Mouse (Mus musculus) liver, embryonic 14.5 days (tissue): ENCODE measurements at regions not wholly inside any gene's neighbourhood (a gene's known extent, or its start where the extent isn't known, plus 50 kb on each side); places are given as distances from the start of the nearest gene placed in this dataset.

Experiments used
- ATAC-seq: fragments of 200-750 bp; cut with Nextera tagmentation; 2 replicates; pipeline ENCODE4 v1.8.0; 2017; ENCODE audit warnings: moderate number of reproducible peaks, mild to moderate bottlenecking, moderate library complexity; ENCODE audit not compliant: insufficient read depth
- DNase-seq, 3 experiments: peaks; one replicate each; pipeline ENCODE4 v3.0.0-alpha.2; 2012 to 2013; ENCODE audit warnings: low read depth in 3 of 3, low spot score in 3 of 3
- H3K27ac ChIP-seq: fragments of 300-500 bp; sonication (generic); 2 replicates; pipeline ENCODE4 v1.5.1; 2014; ENCODE audit warnings: moderate library complexity, mild to moderate bottlenecking, control low read depth, inconsistent platforms
- H3K27me3 ChIP-seq: fragments of 300-500 bp; sonication (generic); 2 replicates; pipeline ENCODE4 v1.6.1; 2014; ENCODE audit warnings: mild to moderate bottlenecking, low read length, moderate library complexity; ENCODE audit not compliant: control insufficient read depth, insufficient read depth
- H3K36me3 ChIP-seq: fragments of 300-500 bp; sonication (generic); replicated peaks from 2 replicates; pipeline ENCODE4 v1.6.1; 2014; ENCODE audit warnings: low read depth; ENCODE audit not compliant: control insufficient read depth, insufficient read depth
- H3K4me1 ChIP-seq, 2 experiments: fragments of 200-500 bp in 1 of 2; fragments of 300-500 bp in 1 of 2; sonication (generic) in 1 of 2; replicated peaks; 2 replicates each; pipeline ENCODE4 v1.6.1; 2012 to 2014; ENCODE audit warnings: antibody characterized with exemption in 1 of 2, inconsistent platforms in 1 of 2, low read length in 1 of 2; ENCODE audit not compliant: control insufficient read depth in 2 of 2, insufficient read depth in 2 of 2
- H3K4me2 ChIP-seq: fragments of 300-500 bp; sonication (generic); 2 replicates; pipeline ENCODE4 v1.6.1; 2014; ENCODE audit warnings: low read depth, mild to moderate bottlenecking, control low read depth, moderate library complexity
- H3K4me3 ChIP-seq, 2 experiments: fragments of 200-500 bp in 1 of 2; fragments of 300-500 bp in 1 of 2; sonication (generic) in 1 of 2; 2 replicates each; pipeline ENCODE4 v1.5.1; 2012 to 2014; ENCODE audit warnings: low read depth in 2 of 2, low read length in 2 of 2, mild to moderate bottlenecking in 2 of 2, control low read depth in 1 of 2, inconsistent platforms in 1 of 2, moderate library complexity in 1 of 2; ENCODE audit not compliant: insufficient read depth in 1 of 2
- H3K9ac ChIP-seq: fragments of 300-500 bp; sonication (generic); replicated peaks from 2 replicates; pipeline ENCODE4 v1.6.1; 2014; ENCODE audit warnings: mild to moderate bottlenecking, control low read depth, moderate library complexity
- H3K9me3 ChIP-seq: fragments of 300-500 bp; sonication (generic); 2 replicates; pipeline ENCODE4 v1.6.1; 2016; ENCODE audit warnings: low read length, mixed read lengths; ENCODE audit not compliant: control insufficient read depth
- CTCF ChIP-seq: IDR thresholded peaks from 2 replicates; pipeline ENCODE4 v1.5.1; 2016; ENCODE audit warnings: antibody characterized with exemption, low read depth, control low read depth
- EP300 ChIP-seq: IDR thresholded peaks from 2 replicates; pipeline ENCODE4 v1.6.1; 2016; ENCODE audit warnings: antibody characterized with exemption, low read depth
- WGBS: fragments of 180-500 bp; shearing (Covaris S2); extraction: QIAGEN DNeasy Blood & Tissue Kit; methylation state at CpG from one replicate; pipeline ENCODE4 v1.1.7; 2014; ENCODE audit not compliant: insufficient replicate concordance; 5-methylcytosine and 5-hydroxymethylcytosine counted together

- DNase-seq (no peak), ATAC-seq (no peak)
- 27% methylated on average over 4 of the region's 4 CpGs for WGBS
- H3K27ac ChIP-seq = no peak overlapping the region
- no peaks in the 10 kb centered on the region for H3K4me1 ChIP-seq
- no peaks in the 10 kb centered on the region for H3K27me3 ChIP-seq
- H3K9me3 ChIP-seq = no peaks in the 10 kb centered on the region
- no peak overlapping the region for H3K4me3 ChIP-seq
- no peaks in the 10 kb centered on the region for H3K36me3 ChIP-seq
- TF ChIP-seq CTCF (no peak), EP300 (no peak)
- no peak overlapping the region for H3K9ac ChIP-seq
- H3K4me2 ChIP-seq = no peak overlapping the region
Measured at GRCm38 (mm10) chr14:105693713-105694112, 202.9 kb downstream of the Spry2 start.

DNA sequence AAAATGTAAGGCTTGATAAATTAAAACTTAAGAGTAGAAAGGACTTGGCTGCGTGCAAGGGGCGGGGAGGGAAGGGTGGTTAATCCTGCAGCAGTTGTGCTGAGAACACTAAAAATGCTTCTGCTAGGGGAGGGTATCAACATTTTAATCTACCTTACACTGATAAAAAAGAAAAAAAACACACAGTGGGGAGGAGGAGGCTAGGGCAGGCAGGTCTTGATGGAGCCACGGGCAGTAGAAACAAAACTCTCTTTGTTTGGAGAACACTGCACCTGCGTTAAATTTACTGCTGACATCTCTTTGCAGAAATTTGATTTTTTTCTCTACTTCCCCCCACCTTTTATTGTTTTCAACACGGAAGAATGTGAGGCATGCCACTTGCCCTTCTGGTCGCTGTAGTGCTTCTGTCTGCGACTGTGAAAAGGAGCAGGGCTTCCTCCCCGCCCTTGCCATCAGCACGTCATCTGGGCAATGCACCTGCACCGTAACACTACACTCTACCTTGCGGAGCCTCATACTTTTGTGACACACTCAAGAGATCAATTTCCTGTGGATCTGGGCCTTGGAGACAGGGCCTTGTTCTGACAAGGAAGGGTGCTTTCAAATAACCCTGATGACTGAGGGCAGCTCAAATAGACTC is 211.7 kb downstream of the Spry2 start:
- WGBS = 61% methylated on average over 11 of the region's 11 CpGs
- Histone ChIP-seq H3K4me2 (no peak overlapping the region), H3K9ac (no peak overlapping the region), H3K27ac (no peak overlapping the region), H3K9me3 (no peaks in the 10 kb centered on the region), H3K27me3 (no peaks in the 10 kb centered on the region), H3K36me3 (no peaks in the 10 kb centered on the region), H3K4me3 (no peak overlapping the region), H3K4me1 (no peaks in the 10 kb centered on the region)
- TF ChIP-seq EP300 (no peak), CTCF (no peak)
- ATAC-seq (no peak), DNase-seq (no peak)

DNA sequence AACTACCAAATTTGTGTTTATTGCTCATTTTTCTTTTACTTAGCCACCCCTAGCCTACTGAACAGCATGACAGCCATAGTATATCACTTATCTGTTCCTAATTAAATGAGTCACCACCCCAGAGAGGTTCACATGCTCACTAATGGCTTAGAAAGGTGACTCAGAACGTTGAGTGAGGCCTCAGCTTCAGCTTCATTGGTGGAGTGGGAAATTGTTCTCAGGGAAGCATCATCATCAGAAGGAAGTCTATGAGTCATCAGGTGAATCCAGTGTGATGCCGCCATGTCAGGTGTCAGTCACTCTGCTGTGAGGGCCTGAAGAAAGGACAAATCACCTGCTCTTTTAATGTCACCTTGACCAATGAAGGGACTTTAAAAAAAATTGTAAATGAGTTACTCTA is 212.3 kb downstream of the Spry2 start:
- ATAC-seq (no peak), DNase-seq (no peak)
- Histone ChIP-seq H3K27ac (no peak overlapping the region), H3K9ac (no peak overlapping the region), H3K9me3 (no peaks in the 10 kb centered on the region), H3K27me3 (no peaks in the 10 kb centered on the region), H3K36me3 (no peaks in the 10 kb centered on the region), H3K4me1 (no peaks in the 10 kb centered on the region), H3K4me3 (no peak overlapping the region), H3K4me2 (no peak overlapping the region)
- TF ChIP-seq CTCF = no peak
- TF ChIP-seq EP300 = no peak
- 49% methylated on average over 2 of the region's 2 CpGs for WGBS

GRCm38 (mm10) chr14:105676646-105676930 is 220.0 kb downstream of the Spry2 start:
- TF ChIP-seq CTCF (no peak), EP300 (no peak)

GRCm38 (mm10) chr14:105675801-105676645 is 220.6 kb downstream of the Spry2 start:
- Histone ChIP-seq H3K27ac (no peak overlapping the region), H3K9ac (no peak overlapping the region), H3K4me2 (no peak overlapping the region), H3K36me3 (no peaks in the 10 kb centered on the region), H3K4me3 (no peak overlapping the region), H3K4me1 (no peaks in the 10 kb centered on the region), H3K27me3 (no peaks in the 10 kb centered on the region), H3K9me3 (no peaks in the 10 kb centered on the region)
- peak in 1 of 3 experiments; percentile 4 for DNase-seq
- ATAC-seq = no peak
- WGBS = 45% methylated on average over 13 of the region's 13 CpGs
- TF ChIP-seq EP300 (no peak), CTCF (no peak)

More at GRCm38 (mm10) chr14:105676646-105676930, 220.0 kb downstream of the Spry2 start:
- Histone ChIP-seq H3K36me3 (no peaks in the 10 kb centered on the region), H3K9me3 (no peaks in the 10 kb centered on the region), H3K27ac (no peak overlapping the region), H3K4me1 (no peaks in the 10 kb centered on the region), H3K9ac (no peak overlapping the region), H3K27me3 (no peaks in the 10 kb centered on the region), H3K4me2 (no peak overlapping the region), H3K4me3 (no peak overlapping the region)
- no peak for DNase-seq
- 29% methylated on average over 4 of the region's 4 CpGs for WGBS
- ATAC-seq = no peak
